Mouse (Mus musculus): ENCODE measurements around the gene Gria2.
A peak's percentile ranks its signal among the peaks of the same experiment; 100 is the strongest.

Gria2 gene

DNA sequence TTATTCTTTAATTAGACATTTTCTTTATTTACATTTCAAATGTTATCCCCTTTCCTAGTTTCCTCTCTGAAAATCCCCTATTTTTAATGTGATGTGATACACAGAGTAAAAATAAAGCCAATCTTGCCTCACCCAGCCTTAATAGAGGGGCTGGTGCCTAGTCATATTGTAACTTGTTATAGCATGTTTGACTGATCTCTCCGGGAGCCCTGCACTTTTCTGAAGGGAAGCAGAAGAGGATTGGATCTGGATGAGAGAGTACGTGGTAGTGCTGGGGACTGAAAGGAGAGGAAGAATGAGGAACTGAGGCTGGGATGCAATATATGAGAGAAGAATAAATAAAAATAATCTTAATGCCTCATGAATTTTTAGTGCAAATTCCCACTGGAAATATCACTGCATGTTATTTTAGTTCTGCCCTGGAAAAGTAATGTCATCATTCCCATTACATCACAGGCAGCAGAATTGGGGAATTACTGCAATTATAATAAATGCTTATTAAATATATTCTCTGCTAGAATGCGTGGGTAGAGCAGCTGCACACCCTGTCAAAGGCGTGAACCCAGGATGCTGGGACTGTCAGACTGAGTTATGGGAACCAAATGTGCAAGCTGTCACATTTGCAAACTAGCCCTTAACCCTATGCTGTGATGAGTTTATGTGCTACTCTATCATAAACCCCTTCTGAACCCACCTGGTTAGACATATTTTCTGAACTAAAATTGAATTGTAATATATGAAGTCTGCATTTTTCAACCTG lies 28.4 kb downstream of the Gria2 start:
- no peak for DNase-seq

DNA sequence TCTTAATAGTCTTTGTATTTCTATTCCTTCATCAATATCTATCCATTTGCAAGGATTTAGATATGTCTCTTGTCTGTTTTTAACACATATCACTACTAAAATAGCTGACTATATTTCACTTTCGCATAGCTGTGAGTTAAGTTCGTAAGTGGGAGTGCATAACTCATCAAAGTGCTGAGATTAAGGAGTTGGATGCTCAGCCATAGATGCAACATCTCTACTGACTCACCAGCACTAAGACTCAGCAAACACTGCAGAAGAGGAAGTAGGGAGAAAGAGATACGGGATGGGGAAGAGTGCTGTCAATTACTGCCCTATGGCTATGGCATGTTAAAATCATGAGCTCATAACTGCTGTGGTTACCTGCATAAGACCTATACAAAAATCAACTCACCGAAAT lies 29.4 kb downstream of the Gria2 start:
- no peak for DNase-seq

- DNase-seq, result no peak
Measured at GRCm38 (mm10) chr3:80769506-80770235, 33.0 kb downstream of the Gria2 start.

DNA sequence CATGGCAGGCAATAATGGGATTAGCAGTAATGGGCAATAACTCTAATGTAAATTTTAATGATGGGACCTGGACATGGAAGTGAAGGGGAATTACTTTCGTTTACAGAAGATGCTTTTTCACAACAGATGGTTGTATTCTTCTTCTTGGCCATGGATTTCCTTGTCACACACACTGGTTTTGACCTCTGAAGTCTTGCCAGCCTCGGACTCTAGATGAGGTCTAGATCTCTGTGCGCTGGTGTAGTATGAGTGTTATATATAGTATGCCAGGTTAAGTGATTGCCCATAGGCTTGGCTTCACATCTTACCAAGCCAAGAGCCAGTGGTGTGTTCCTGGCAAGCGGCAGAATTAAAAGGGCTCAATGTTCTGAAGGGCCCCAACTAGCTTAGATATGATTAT lies 43.7 kb downstream of the Gria2 start:
- DNase-seq, result no peak

- no peak for DNase-seq
Measured at GRCm38 (mm10) chr3:80758363-80758762, 44.3 kb downstream of the Gria2 start.

GRCm38 (mm10) chr3:80750786-80751185 lies 51.8 kb downstream of the Gria2 start:
- no peak for DNase-seq

DNA sequence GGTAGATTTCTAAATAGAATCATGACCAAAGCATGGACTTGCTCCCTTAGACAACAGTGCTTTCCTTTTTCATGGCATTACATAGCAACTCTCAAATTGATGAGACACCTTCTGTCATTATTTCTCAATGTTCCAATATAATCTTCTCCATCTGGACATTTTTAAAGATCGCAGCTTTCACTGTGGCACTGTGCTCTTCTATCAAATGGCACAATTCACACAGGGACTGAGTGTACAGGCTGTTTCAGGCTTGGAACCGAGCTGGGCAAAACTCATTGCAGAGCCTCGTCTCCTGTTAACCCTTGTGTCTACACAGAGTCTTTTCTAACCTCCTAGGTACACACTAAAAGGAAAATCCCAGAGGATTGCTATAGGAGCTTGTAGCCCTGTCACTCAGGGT lies 77.4 kb downstream of the Gria2 start:
- no peak for DNase-seq

DNA sequence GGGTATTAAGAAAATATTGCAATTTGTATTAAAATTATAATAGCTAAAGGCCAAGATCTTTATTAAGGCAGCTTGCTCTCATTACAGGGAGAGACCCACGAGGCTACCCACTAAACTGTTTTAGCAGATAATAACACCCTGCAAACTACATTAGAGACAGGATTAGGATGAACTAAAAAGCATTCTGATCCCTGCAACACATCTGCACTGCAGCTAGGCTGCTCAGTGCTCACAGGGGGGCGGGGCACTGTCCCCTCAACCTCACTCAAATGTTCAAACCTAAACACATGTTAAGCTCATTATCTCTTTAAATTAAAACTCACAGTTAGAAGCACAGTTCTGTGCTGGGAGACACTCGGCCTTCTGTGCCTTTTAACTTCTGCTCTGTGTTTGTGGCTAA lies 89.5 kb downstream of the Gria2 start:
- no peak for DNase-seq

GRCm38 (mm10) chr3:80708992-80709391 lies 93.6 kb downstream of the Gria2 start:
- DNase-seq, result no peak

DNA sequence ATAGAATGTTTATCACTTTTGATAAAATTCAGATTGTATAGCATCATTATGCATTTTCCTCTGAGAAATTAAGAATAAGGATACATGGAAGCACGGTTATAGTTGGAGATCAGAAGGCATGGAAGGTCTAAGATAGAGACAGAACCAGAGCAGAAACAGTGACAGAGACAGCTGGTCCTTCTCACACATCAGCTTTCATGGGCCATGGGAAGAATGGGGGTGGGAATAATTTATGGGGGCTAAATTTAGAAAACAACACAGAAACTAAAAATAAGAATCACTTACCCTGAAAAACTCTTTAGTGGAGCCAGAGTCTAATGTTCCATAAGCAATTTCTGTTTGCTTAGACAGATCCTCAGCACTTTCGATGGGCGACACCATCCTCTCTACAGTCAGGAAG lies 100.5 kb downstream of the Gria2 start:
- peak; percentile 34 for DNase-seq

DNA sequence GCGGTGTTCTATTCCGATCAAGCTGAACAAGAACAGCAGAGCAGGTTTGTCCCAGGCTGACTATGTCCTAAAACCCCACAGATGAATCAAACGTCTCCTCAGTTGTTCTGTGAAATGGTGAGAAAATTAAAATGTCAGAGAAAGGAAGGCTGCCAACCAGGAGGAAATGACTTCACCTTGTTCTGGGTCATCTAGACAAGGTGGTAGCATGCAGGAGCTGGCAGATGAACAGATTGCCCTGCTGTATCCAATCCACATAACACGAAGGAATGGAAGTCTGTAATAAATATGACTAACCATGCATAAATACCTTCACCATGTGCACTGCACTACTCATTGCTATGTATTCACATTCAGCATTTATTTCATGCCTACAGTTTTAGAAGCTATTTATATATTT lies 105.1 kb downstream of the Gria2 start:
- DNase-seq, result no peak

GRCm38 (mm10) chr3:80694965-80695364 lies 107.7 kb downstream of the Gria2 start:
- no peak for DNase-seq

GRCm38 (mm10) chr3:80665105-80665504 lies 137.5 kb downstream of the Gria2 start:
- DNase-seq, result no peak

DNA sequence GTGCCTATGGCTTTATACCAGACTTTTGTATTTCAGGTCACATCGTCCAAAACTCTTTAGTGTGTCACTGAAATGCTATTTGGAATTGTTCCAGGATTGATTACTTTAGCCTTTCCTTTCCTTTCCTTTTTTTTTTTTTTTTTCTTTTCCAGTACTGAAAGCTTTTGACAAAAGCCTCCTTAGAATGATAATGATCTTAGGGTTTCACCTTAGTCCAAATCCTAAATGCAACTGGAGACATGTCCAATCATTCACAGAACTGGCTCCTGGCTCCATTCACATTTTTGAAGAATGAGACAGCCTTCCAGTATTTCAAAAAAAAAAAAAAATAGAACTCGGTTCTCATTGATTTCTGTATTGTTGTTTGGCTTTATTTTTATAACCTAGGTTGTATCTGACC lies 139.3 kb downstream of the Gria2 start:
- DNase-seq, result no peak

- DNase-seq, result no peak
Measured at GRCm38 (mm10) chr3:80661838-80662237, 140.8 kb downstream of the Gria2 start.

- no peak for DNase-seq
Measured at GRCm38 (mm10) chr3:80652213-80652612, 150.4 kb downstream of the Gria2 start.
